Mouse (Mus musculus): Measurements from ENCODE around the gene Sp2.

- TF ChIP-seq CTCF (IDR thresholded peaks at IDR 0.05; ENCODE audit: insufficient read depth, low read length) (no peak), POLR2A (IDR thresholded peaks at IDR 0.05; ENCODE audit: borderline replicate concordance, extremely low read depth, low read depth, low read length) (peak; percentile 86; the same call in 1 of the 2 replicates)
Measured at GRCm38 (mm10) chr11:96977606-96978400, 5.0 kb downstream of the Sp2 start.
